Mouse (Mus musculus): ENCODE measurements around the gene Rab30.
A peak's percentile ranks its signal among the peaks of the same experiment; 100 is the strongest.

The Rab30 gene

GRCm38 (mm10) chr7:92842254-92842653 lies 100.9 kb downstream of the Rab30 start:
- DNase-seq (ENCODE audit: low read depth, low spot score), result no peak

- DNase-seq (ENCODE audit: low read depth, low spot score), result no peak
These were observed 106.8 kb downstream of the Rab30 start for GRCm38 (mm10) chr7:92848246-92848645.

DNA sequence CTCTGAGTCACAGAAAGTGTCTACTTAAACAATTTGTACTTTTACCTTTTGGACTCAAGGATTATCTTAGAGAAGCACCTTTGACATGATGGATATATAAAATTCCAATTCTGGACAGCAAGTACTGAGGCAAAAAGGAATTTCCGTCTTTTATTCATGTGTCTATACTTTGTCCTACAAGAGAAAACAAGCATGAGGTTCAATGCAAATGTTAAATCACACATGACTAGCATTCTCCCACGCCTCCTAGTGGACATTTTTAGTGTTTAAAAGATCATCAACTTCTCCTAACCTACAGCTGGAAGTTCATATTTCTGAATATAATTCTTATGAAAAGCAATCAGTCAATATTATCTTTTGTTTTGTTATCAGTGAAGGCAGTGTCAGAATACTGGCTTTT lies 125.1 kb downstream of the Rab30 start:
- DNase-seq (ENCODE audit: low read depth, low spot score), result peak; percentile 67

DNA sequence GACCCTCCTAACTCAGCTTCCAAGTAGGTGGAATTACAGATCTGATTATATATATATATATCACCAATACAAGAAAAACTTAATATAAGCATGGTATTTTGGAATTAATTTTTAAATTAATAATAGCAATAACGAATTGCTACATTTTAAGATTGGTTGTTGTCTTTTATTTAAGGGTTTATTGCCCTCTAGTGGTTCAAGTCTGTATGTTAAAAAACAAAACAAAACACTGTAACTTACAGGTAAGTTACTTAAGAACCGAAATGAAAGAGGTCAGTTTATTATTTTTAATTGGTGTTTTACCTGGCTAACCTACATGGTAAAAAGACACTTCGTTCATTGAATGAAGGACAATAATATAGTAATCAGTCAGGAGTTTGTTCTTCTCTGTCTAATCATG lies 128.8 kb downstream of the Rab30 start:
- peak; percentile 47 for DNase-seq (ENCODE audit: low read depth, low spot score)

GRCm38 (mm10) chr7:92871596-92871995 lies 130.2 kb downstream of the Rab30 start:
- no peak for DNase-seq (ENCODE audit: low read depth, low spot score)

DNA sequence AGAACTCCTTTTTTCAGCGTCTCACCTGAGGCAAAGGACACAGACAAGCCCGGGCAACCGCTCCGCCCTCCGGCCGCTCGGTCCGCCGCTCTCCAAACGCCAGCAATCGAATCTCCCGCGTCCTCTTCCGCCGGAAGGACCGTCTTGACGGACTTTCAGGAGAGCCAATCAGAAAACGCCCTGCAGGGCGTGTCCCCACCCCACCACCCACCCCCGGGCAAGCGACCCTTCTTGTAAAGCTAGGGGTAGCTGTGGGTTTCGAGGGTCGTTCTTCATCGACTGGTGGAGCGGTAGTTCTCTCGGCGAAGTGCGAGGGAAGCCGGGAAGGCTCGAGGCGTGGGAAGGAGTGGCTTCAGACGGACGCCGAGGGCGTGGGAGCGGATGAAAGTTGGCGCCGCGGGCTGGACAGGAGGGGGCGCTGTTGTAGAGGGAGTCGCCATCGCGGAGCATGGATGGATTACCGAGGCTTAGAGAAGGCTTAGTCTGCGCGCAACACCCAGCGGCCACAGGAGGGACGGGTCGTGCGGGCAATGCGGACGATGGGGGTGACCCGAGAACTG lies 132.8 kb downstream of the Rab30 start, which contains the start of the genes Ddias and Prcp:
Ddias (minus strand) TSS at position 132 of the 560 bp plus-strand sequence.
Prcp (plus strand) TSS at position 355 of the 560 bp plus-strand sequence.
- DNase-seq (ENCODE audit: low read depth, low spot score), result peak; percentile 94

- DNase-seq (ENCODE audit: low read depth, low spot score), result peak; percentile 97
These were observed 133.5 kb downstream of the Rab30 start for GRCm38 (mm10) chr7:92874761-92875408.

GRCm38 (mm10) chr7:92876066-92876465 lies 134.7 kb downstream of the Rab30 start:
- DNase-seq (ENCODE audit: low read depth, low spot score), result peak; percentile 9

DNA sequence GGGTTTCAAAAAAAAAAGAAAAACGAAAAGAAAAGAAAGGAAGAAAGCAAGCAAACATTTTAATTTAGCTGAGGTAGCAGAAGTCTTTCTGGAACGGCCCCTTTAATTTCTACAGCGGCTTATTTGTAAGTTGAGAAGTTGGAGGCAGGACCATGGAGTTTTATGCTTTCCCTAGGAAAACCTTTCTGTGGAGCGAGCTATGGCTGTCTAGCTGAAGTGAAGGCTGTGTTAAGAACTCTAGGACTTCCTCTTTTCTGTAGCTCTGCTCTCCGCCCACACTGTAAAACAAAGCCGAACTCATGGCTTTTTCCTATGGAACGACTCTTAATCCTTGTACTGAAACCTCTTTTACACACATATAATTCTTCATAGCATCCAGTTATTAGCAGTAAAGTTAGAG lies 135.1 kb downstream of the Rab30 start:
- DNase-seq (ENCODE audit: low read depth, low spot score), result peak; percentile 12

DNA sequence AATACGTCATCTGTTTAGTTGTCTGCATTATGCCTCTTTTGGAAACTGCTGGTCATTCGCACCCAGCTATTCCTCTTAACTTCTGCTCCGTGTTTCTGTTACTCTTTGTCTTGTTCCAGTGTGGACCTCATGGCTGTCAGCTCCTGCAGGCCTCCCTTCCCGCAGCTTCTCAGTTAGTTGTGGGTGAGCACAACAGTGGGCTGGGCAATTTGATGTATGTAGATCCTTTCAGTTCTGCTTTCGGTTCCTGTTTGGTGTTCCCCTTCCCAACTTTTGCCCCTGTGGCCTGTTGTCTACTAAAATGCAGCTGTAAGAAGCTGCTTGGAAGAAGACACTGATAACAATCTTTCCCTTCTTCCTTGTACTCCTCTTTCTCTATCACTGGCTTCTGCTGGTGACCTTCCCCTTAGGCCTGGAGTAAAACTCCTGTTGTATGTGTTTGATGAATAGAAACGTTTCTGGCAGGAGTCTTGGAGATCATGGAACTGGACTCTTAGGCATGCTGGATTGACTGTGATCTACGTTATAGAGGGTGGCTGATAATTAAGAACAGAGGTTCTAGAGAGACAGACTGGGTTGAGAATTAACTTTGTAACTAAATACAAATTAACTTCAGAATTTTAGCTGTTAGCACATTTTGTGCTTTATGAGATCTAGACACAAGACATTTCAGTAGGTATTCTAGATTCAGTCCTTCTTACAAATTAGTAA lies 137.3 kb downstream of the Rab30 start:
- DNase-seq (ENCODE audit: low read depth, low spot score), result no peak

DNA sequence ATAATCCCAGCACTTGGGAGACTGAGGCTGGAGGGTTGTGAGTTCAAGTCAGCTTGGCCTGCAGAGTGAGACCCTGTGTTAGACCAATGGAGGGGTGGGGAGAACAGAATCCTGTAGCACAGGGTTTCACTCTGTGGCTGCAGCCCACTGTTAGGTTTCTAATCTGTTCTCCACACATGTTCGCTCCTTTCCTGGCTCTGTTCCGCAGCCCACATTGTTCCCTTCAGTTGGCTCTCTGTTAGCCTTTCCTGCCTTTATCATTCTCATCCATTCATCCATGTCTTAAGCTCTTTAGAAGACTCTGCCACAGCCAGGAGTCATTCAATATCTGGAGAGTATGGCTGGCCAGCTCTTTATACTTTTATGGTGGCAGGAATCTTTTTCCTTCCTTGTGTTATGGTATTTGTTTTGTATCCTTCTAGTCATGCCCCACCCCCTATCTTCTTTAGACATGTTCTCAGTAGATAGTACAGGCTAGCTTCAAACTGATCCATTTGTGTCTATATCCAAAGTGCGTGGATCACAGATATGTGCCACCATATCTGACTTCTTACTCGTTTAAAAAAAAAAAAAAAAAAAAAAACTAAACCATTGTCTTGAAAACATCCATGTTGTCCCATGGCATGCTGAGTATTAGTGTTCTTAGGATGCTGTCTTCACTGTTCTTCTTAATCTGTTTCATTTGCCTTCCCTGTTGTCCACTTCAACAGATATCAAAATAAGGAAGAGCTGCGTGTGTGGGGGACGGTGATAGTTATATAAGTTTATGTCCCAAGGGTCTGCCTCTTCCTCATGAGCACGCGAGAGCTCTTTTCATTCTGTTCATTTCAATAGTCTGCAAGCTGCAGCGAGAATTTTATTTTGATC lies 142.7 kb downstream of the Rab30 start:
- no peak for DNase-seq (ENCODE audit: low read depth, low spot score)

GRCm38 (mm10) chr7:92884998-92885660 lies 143.7 kb downstream of the Rab30 start:
- DNase-seq (ENCODE audit: low read depth, low spot score), result no peak

GRCm38 (mm10) chr7:92886801-92887200 lies 145.4 kb downstream of the Rab30 start:
- no peak for DNase-seq (ENCODE audit: low read depth, low spot score)

DNA sequence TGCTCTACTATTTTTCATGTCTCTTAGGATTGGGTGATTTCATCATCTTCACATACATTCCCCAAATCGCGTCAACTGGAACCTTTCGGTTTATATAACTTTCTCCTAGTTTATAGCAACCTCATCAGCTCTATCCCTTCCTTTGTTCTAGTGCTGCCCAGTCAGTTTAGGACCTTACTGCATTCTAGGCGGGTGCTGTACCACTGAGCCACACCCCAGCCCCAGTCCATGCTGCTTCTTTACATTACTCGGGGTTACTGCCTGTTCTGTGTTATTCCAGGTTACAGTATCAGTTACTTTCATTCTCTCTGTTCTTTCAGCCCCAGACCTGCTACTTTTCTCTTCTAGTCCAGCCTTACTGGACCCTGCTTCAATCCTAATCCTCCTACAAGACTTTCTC lies 145.8 kb downstream of the Rab30 start:
- no peak for DNase-seq (ENCODE audit: low read depth, low spot score)

GRCm38 (mm10) chr7:92890211-92890610 lies 148.8 kb downstream of the Rab30 start:
- DNase-seq (ENCODE audit: low read depth, low spot score), result no peak

GRCm38 (mm10) chr7:92890618-92891230 lies 149.3 kb downstream of the Rab30 start:
- no peak for DNase-seq (ENCODE audit: low read depth, low spot score)

GRCm38 (mm10) chr7:92893478-92893877 lies 152.1 kb downstream of the Rab30 start:
- peak; percentile 53 for DNase-seq (ENCODE audit: low read depth, low spot score)

All from CD4-positive, CD25-positive, alpha-beta regulatory T cell, adult 2 months (primary cell).